Comparison of ENCODE assay signal across 8 mouse cellular contexts in the genomic region with DNA sequence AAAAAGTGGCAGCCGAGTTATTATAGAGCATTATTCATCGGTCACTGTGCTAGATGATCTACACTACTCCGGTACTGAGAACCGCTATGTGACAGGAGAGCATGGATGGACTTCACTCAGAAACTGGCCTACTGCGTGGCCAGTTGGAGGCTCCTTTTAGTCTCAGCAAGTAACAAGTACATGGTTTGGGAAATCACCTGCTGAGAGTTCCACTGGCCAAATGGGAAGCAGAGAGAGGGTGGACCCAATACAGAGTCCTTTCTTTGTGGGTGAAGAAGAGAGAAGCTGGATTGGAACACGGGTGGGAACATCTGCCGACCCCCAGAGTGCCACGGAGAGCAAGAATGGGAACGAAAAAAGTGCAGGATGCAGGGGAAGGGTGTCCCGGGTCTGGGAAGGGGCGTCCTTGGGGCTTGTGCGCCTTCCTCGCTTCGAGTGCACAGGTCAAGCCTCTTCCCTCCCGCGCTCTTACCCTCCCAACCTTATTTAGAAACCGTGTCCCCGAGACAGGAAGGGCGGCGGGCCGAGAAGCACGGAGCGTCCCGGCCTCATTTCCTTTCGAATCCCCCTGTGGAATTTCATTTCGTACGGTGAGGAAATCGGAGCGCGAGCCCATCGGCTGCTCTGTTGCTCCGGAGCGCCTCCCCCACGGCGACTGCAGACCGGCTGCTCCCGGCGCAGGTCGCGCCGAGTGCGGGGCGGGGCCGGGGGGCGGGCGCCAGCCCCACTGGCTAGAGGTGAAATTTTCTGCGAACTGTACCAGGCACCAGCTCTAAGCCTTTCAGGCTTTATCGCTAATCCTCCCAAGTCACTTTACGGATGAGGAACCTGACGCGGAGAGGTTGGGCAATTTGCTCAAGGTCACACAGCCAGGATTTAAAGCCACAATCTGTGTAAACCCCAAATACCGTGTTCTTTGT. TPM values are rescaled to one million over a fixed set of nuclear protein-coding genes. Genes with fewer than 3 reads are reported as not detected.
DNase-seq lines count a peak whose midpoint lies in the region; ATAC-seq and TF ChIP-seq lines count a peak whose summit lies in the region.

No protein-coding gene starts in this region.

- ATAC-seq in embryonic facial prominence, embryonic 12.5 days (ENCODE audit: insufficient number of reproducible peaks, insufficient read depth, low FRiP score, low TSS enrichment), result peak; percentile 85
- peak; percentile 32; the same call in 1 of the 2 replicates for ATAC-seq in monocyte, adult 5-6 weeks (replicated peaks; ENCODE audit: insufficient number of reproducible peaks, low FRiP score, low TSS enrichment, poor library complexity, severe bottlenecking)

- peaks cover 6% of the 10 kb centered on the region for H3K79me2 ChIP-seq in liver, adult 2 months (ENCODE audit: control insufficient read depth, insufficient read depth, low read length)

- H3K9ac ChIP-seq in embryonic facial prominence, embryonic 12.5 days, result peak overlapping the region; percentile 88
- H3K9ac ChIP-seq in liver, adult 2 months (ENCODE audit: low read depth, low read length), result peak overlapping the region; percentile 88

- H3K27ac ChIP-seq in embryonic facial prominence, embryonic 12.5 days, result peak overlapping the region; percentile 87
- peak overlapping the region; percentile 94 for H3K27ac ChIP-seq in heart, embryonic 10.5 days
- H3K27ac ChIP-seq in liver, adult 2 months (replicated peaks; ENCODE audit: insufficient read depth, low read depth, low read length), result peak overlapping the region; percentile 96

- WGBS in embryonic facial prominence, embryonic 12.5 days, result 4% methylated on average over 51 of the region's 52 CpGs
- WGBS in heart, embryonic 10.5 days, result 4% methylated on average over 52 of the region's 52 CpGs
- WGBS in liver, adult 2 months, result 3% methylated on average over 52 of the region's 52 CpGs

- peak; percentile 46 to 53 for DNase-seq in B cell, adult 2 months
- peak; percentile 90 for DNase-seq in adrenal gland, postnatal 14 days
- DNase-seq in heart, embryonic 10.5 days (ENCODE audit: low spot score), result peak; percentile 92
- peak; percentile 90 for DNase-seq in kidney, adult 9 months
- DNase-seq in liver, adult 2 months (ENCODE audit: extremely low read depth, low read depth, low spot score), result peak; percentile 74
- peak; percentile 23 to 27 for DNase-seq in spleen, postnatal 36 days (ENCODE audit: low spot score in 2 of 2)

- H3K4me2 ChIP-seq in embryonic facial prominence, embryonic 12.5 days (replicated peaks), result peak overlapping the region; percentile 90

- peaks cover 14% of the 10 kb centered on the region for H3K36me3 ChIP-seq in embryonic facial prominence, embryonic 12.5 days
- H3K36me3 ChIP-seq in heart, embryonic 10.5 days, result peaks cover 15% of the 10 kb centered on the region
- peaks cover 13% of the 10 kb centered on the region for H3K36me3 ChIP-seq in liver, adult 2 months (ENCODE audit: control insufficient read depth, insufficient read depth, low read length)

- TF ChIP-seq CTCF in liver, adult 2 months (IDR thresholded peaks at IDR 0.05; ENCODE audit: low read depth, low read length), result no peak

- H3K4me1 ChIP-seq in embryonic facial prominence, embryonic 12.5 days, result peaks cover 18% of the 10 kb centered on the region; the same call in 1 of the 2 replicates
- H3K4me1 ChIP-seq in heart, embryonic 10.5 days, result peaks cover 26% of the 10 kb centered on the region
- peaks cover 15% of the 10 kb centered on the region for H3K4me1 ChIP-seq in liver, adult 2 months (ENCODE audit: control insufficient read depth, insufficient read depth, low read length)

- H3K4me3 ChIP-seq in embryonic facial prominence, embryonic 12.5 days, result peak overlapping the region; percentile 89
- H3K4me3 ChIP-seq in heart, embryonic 10.5 days, result peak overlapping the region; percentile 93
- peak overlapping the region; percentile 90 for H3K4me3 ChIP-seq in liver, adult 2 months (ENCODE audit: insufficient read depth, low read depth, low read length)

- no peaks in the 10 kb centered on the region for H3K9me3 ChIP-seq in embryonic facial prominence, embryonic 12.5 days
- no peaks in the 10 kb centered on the region for H3K9me3 ChIP-seq in heart, embryonic 10.5 days

- no peaks in the 10 kb centered on the region for H3K27me3 ChIP-seq in embryonic facial prominence, embryonic 12.5 days
- H3K27me3 ChIP-seq in heart, embryonic 10.5 days (ENCODE audit: insufficient read depth, poor library complexity, severe bottlenecking), result no peaks in the 10 kb centered on the region
- no peaks in the 10 kb centered on the region for H3K27me3 ChIP-seq in liver, adult 2 months (ENCODE audit: control insufficient read depth, insufficient read depth, low read length)

- peak; percentile 59 for TF ChIP-seq POLR2A in liver, adult 2 months (IDR thresholded peaks at IDR 0.05; ENCODE audit: extremely low read depth, insufficient read depth, low read length)

RNA-seq across cellular contexts. Expression of gene Tmem135, which starts 0.7 kb away (rescaled TPM):
- total RNA-seq in adrenal gland, postnatal 14 days (2021), result 106 and 108 TPM in 2 replicates
- 22.7 and 23.0 TPM in 2 replicates for polyA plus RNA-seq in embryonic facial prominence, embryonic 12.5 days (2016; fragmentation: Nextera tagmentation; extraction: Ambion mirVana)
- polyA plus RNA-seq in heart, embryonic 10.5 days (2016; fragmentation: Nextera tagmentation; extraction: Ambion mirVana), result 29.2 and 30.1 TPM in 2 replicates
- total RNA-seq in liver, adult 2 months (2014; rRNA removed), result 60.4 and 60.5 TPM in 2 replicates
- 101 and 108 TPM in 2 replicates for polyA plus RNA-seq in liver, adult 2 months (2012; rRNA removed)
- total RNA-seq in monocyte, adult 5-6 weeks (2017), result 48.2 to 51.9 TPM (median 50.7 TPM) in 3 replicates

RNA-seq across cellular contexts. Expression of gene Fzd4, which starts 0.8 kb away (rescaled TPM):
- 64.1 and 71.0 TPM in 2 replicates for total RNA-seq in adrenal gland, postnatal 14 days (2021)
- polyA plus RNA-seq in embryonic facial prominence, embryonic 12.5 days (2016; fragmentation: Nextera tagmentation; extraction: Ambion mirVana), result 13.2 and 15.2 TPM in 2 replicates
- 9.2 and 9.7 TPM in 2 replicates for polyA plus RNA-seq in heart, embryonic 10.5 days (2016; fragmentation: Nextera tagmentation; extraction: Ambion mirVana)
- 11.5 and 12.1 TPM in 2 replicates for total RNA-seq in liver, adult 2 months (2014; rRNA removed)
- polyA plus RNA-seq in liver, adult 2 months (2012; rRNA removed), result 4.8 and 6.3 TPM in 2 replicates
- total RNA-seq in monocyte, adult 5-6 weeks (2017), result 3.5 to 8.9 TPM (median 3.5 TPM) in 3 replicates

Comparison
In these comparisons a context has a peak if more than half of its experiments do, and no peak if none do; other contexts are left out.
1. Peak in every context shown above with its lines: DNase-seq, ATAC-seq, H3K4me3 ChIP-seq and H3K27ac ChIP-seq.
2. DNase-seq: peak in every context shown above with its lines; median percentile 92 in heart, embryonic 10.5 days; 90 in adrenal gland, postnatal 14 days; 90 in kidney, adult 9 months; 74 in liver, adult 2 months; 50 in B cell, adult 2 months; 25 in spleen, postnatal 36 days.